Mouse (Mus musculus) hindbrain, embryonic 15.5 days (tissue): Measurements from ENCODE around the gene Akap7. TPM values are rescaled to one million over a fixed set of nuclear protein-coding genes. Genes with fewer than 3 reads are reported as not detected.
A peak's percentile ranks its signal among the peaks of the same experiment; 100 is the strongest.
"Not testable (repeated sequence)": the region's sequence is repeated elsewhere in the genome, so short reads cannot be mapped to it uniquely, and the experiment has no call there.

Experiments used
- ATAC-seq: fragments of 200-750 bp; cut with Nextera tagmentation; 2 replicates; pipeline ENCODE4 v1.8.0; 2017; ENCODE audit warnings: low read depth, moderate number of reproducible peaks, moderate TSS enrichment; ENCODE audit not compliant: low FRiP score
- H3K27ac ChIP-seq: fragments of 300-500 bp; sonication (generic); replicated peaks from 2 replicates; pipeline ENCODE4 v1.5.1; 2015; ENCODE audit warnings: mild to moderate bottlenecking, inconsistent platforms
- H3K27me3 ChIP-seq: fragments of 300-500 bp; sonication (generic); 2 replicates; pipeline ENCODE4 v1.6.1; 2015; ENCODE audit warnings: control low read depth, inconsistent platforms
- H3K36me3 ChIP-seq: fragments of 300-500 bp; sonication (generic); 2 replicates; pipeline ENCODE4 v1.6.1; 2015; ENCODE audit warnings: control low read depth, inconsistent platforms
- H3K4me1 ChIP-seq: fragments of 300-500 bp; sonication (generic); replicated peaks from 2 replicates; pipeline ENCODE4 v1.6.1; 2015; ENCODE audit warnings: control low read depth, inconsistent platforms
- H3K4me2 ChIP-seq: fragments of 300-500 bp; sonication (generic); 2 replicates; pipeline ENCODE4 v1.6.1; 2015; ENCODE audit warnings: moderate library complexity, mild to moderate bottlenecking, inconsistent platforms
- H3K4me3 ChIP-seq: fragments of 300-500 bp; sonication (generic); 2 replicates; pipeline ENCODE4 v1.5.1; 2015; ENCODE audit warnings: mild to moderate bottlenecking, inconsistent platforms
- H3K9ac ChIP-seq: fragments of 300-500 bp; sonication (generic); 2 replicates; pipeline ENCODE4 v1.6.1; 2015; ENCODE audit warnings: inconsistent platforms
- H3K9me3 ChIP-seq: fragments of 300-500 bp; sonication (generic); 2 replicates; pipeline ENCODE4 v1.6.1; 2016; ENCODE audit warnings: control low read depth, inconsistent platforms
- WGBS: fragments of 180-500 bp; shearing (Covaris S2); methylation state at CpG from one replicate; pipeline ENCODE4 v1.1.7; 2015; 5-methylcytosine and 5-hydroxymethylcytosine counted together
- polyA plus RNA-seq: library from polyadenylated mRNA; unstranded; fragments of >200 nt; fragmentation: Nextera tagmentation; extraction: Ambion mirVana; gene quantifications from 2 replicates; pipeline ENCODE4 v1.2.1, GENCODE M21; 2015

Akap7 gene
- polyA plus RNA-seq, 1 experiment from 2014 or later, result 51.6 TPM

DNA sequence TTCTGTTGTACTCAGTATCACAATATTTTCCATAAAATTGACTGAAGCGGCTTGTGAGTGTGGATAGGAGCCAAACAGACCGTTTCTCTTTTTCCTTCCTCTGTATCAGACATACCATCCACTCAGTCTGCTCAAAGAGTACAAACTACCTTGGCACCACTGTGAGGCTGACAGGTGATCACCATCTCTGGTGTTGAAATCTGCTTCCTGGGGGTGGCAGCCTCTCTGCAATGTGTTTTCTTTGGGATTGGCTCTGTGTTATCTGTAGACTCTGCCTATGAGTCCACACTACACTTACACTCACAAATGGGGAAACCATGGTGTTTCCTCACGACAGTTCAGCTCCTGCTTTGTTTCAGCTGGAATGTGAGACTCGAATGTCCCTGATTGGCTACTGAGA is 128.6 kb downstream of the Akap7 start:
- no peak for ATAC-seq
- WGBS, result 87% methylated on average over 4 of the region's 4 CpGs

DNA sequence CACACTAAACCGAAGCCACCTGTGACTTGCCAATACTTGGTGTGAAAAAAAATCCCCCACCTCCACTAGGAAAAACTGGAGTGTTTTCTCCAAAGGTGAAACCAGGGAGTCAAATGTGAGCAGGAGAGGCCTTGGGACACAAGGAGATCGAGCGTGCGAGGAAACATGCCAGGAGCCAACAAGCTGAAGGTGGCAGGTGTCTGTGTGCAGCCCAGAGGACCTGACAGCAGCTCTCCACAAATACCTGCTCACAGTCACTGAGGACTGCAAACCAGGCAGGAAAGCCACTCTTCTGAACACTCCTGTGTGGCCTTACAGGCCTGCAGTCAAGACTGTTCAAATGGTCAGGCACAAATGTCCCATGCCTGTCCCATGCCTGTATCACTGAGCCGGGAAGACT is 130.4 kb downstream of the Akap7 start:
- Histone ChIP-seq H3K4me1 (no peaks in the 10 kb centered on the region), H3K4me2 (no peak overlapping the region), H3K9ac (no peak overlapping the region), H3K36me3 (no peaks in the 10 kb centered on the region), H3K4me3 (no peak overlapping the region), H3K9me3 (no peaks in the 10 kb centered on the region), H3K27ac (no peak overlapping the region), H3K27me3 (no peaks in the 10 kb centered on the region)
- 94% methylated on average over 5 of the region's 5 CpGs for WGBS
- no peak for ATAC-seq

More for the DNA sequence above, 128.6 kb downstream of the Akap7 start:
- Histone ChIP-seq H3K4me3 (no peak overlapping the region), H3K36me3 (no peaks in the 10 kb centered on the region), H3K4me1 (no peaks in the 10 kb centered on the region), H3K27me3 (no peaks in the 10 kb centered on the region), H3K27ac (no peak overlapping the region), H3K9ac (no peak overlapping the region), H3K4me2 (no peak overlapping the region), H3K9me3 (no peaks in the 10 kb centered on the region)

DNA sequence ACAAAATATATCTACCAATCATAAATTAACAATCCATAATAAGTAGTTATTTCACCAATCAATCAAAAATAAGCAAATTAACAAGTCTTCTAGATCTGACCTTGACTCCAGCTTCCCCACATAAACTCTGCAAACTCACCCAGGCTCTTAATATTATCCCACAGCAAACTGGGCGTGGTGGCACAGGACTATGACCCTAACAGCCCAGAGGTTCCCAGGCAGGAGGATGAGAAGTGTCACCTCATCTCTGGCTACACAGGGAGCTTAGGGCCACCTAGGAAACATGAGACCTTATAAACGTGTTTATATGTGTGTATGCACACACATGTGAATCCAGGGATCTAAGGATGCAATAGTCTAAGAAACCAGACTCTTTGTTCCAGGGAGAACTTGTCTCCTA is 132.8 kb downstream of the Akap7 start:
- Histone ChIP-seq H3K4me1 (no peaks in the 10 kb centered on the region), H3K27me3 (no peaks in the 10 kb centered on the region), H3K4me2 (no peak overlapping the region), H3K9ac (no peak overlapping the region), H3K27ac (no peak overlapping the region), H3K36me3 (no peaks in the 10 kb centered on the region), H3K9me3 (no peaks in the 10 kb centered on the region), H3K4me3 (no peak overlapping the region)
- 87% methylated on average over 2 of the region's 2 CpGs for WGBS
- ATAC-seq, result no peak

DNA sequence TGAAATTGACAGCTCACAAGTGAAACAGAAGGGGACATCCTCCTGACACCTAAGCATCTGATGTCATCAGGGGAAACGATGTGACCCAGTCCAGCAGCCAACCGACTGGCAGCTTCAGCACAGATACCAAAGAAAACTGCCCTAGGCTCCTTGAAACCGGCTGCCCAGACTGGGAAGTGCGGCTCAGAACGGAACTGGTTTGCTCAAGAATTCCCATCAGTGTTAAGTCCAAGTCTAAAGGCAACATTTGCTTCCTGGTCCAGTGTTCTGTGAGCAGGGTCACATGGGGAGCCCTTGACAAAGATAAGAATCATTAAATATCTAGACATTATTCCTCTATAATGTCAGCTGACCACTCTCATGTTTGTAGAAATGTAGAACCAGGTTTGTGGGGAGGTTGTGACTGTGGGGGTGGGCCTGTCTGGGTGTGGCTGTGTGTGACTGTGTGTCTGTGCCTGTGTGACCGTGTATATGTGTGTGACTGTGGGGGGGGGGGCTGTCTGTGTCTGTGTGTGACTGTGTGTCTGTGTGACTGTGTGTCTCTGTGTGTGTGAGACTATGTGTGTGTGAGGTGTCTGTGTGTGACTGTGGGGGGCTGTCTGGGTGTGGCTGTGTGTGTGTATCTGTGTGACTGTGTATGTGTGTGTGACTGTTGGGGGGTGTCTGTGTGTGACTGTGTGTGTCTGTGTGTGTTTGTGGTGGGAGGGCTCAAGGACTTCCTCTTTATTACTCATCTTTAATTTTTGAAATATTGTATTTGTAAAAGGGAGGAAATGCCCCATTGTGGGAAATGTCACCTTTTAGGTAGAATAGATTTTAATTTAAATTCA is 140.1 kb downstream of the Akap7 start:
- no peak overlapping the region for H3K4me2 ChIP-seq
- H3K9me3 ChIP-seq, result no peaks in the 10 kb centered on the region
- no peaks in the 10 kb centered on the region for H3K36me3 ChIP-seq
- H3K4me1 ChIP-seq, result no peaks in the 10 kb centered on the region
- ATAC-seq, result peak; percentile 36; the same call in 1 of the 2 replicates
- no peak overlapping the region for H3K9ac ChIP-seq
- no peak overlapping the region for H3K4me3 ChIP-seq
- H3K27ac ChIP-seq, result no peak overlapping the region
- WGBS, result 85% methylated on average over 6 of the region's 6 CpGs
- H3K27me3 ChIP-seq, result no peaks in the 10 kb centered on the region

DNA sequence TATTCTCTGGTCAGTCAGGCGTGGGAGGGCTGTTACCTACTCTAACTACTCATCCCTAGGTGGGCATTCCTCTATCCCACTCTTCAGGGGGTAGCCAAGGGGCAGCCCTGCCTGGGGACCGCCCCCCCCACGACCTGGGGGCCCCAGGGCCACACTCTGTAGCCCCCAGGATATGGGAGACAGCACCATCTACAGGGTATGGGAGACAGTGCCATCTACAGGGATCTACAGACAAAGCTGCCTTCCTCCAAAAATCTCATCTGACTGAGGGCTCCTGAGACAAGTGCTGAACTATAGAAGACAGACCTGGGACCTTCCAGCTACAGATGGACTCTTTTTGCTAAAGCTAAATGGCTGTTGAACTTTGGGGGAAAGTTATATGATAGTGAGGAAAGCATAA is 144.2 kb downstream of the Akap7 start:
- 20% methylated on average over 3 of the region's 3 CpGs for WGBS
- H3K27ac ChIP-seq, H3K36me3 ChIP-seq, H3K4me3 ChIP-seq, H3K4me1 ChIP-seq, H3K27me3 ChIP-seq, H3K9ac ChIP-seq, H3K4me2 ChIP-seq, ATAC-seq, H3K9me3 ChIP-seq: not testable (repeated sequence)

DNA sequence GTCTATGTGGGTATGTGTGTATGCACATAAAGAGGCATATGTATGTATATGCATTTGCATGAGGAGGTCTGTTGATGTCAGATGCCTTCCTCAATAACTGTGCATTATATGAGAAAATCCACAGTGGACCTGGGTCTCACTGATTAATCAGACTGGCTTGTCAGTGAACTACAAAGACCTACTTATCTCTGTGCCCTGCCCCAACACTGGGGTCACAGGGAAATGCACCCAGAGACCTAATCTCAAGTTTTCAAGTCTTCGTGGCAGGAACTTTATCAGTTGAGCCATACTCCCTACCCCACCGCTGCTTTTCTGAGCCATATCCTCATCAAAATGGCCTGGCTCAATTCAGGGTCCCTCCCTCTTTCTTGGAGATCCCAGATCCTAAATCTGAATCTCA is 146.0 kb downstream of the Akap7 start:
- Histone ChIP-seq H3K4me1 (no peaks in the 10 kb centered on the region), H3K36me3 (no peaks in the 10 kb centered on the region), H3K4me2 (no peak overlapping the region), H3K4me3 (no peak overlapping the region), H3K9me3 (no peaks in the 10 kb centered on the region), H3K9ac (no peak overlapping the region), H3K27me3 (no peaks in the 10 kb centered on the region), H3K27ac (no peak overlapping the region)
- no peak for ATAC-seq
- whole genome bisulfite sequencing, result 84% methylated on average over 2 of the region's 2 CpGs

DNA sequence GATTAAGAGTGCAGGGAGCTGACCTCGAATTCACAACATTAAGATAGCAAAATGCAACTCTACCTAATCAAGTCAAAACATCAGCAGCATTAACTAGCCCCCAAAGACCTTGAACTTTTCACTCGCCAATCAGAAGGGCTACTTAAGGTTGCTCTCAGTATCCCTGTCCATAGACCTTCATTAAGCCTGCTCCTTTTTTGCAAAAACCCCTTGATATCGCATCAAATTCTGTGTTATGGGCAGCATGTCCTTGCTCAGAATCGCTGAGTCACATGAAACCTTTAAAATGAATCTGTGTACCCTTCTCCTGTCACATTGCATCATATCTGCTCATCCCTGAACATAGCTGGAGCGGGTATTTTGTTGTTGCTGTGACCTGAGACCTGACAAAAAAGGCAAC is 149.0 kb downstream of the Akap7 start:
- no peak overlapping the region for H3K4me3 ChIP-seq
- H3K4me2 ChIP-seq, result no peak overlapping the region
- H3K36me3 ChIP-seq, result no peaks in the 10 kb centered on the region
- no peaks in the 10 kb centered on the region for H3K9me3 ChIP-seq
- 92% methylated on average over 5 of the region's 5 CpGs for WGBS
- no peaks in the 10 kb centered on the region for H3K4me1 ChIP-seq
- no peak overlapping the region for H3K9ac ChIP-seq
- no peaks in the 10 kb centered on the region for H3K27me3 ChIP-seq
- H3K27ac ChIP-seq, result no peak overlapping the region
- no peak for ATAC-seq

DNA sequence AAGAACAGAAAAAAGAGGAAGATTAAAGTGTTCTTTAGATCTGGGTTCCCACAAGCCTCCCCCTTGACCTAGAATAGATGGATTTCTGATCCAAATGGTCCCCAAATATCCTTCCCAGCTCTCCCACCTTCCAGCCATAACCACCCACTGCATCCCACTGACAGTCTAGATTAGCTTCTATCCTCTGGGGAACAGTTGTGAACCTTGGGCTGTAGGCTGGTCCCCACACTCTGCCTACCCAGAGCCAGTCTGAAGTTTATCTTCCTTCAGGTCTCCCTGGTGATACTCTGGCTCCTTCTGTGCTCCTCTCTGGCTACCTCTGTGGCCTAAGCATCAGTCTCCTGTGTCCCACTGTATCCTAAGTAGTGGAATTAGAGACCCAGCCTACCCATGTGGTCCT is 150.3 kb downstream of the Akap7 start:
- H3K4me1 ChIP-seq, result no peaks in the 10 kb centered on the region
- H3K9me3 ChIP-seq, result no peaks in the 10 kb centered on the region
- no peak overlapping the region for H3K27ac ChIP-seq
- H3K9ac ChIP-seq, result no peak overlapping the region
- no peaks in the 10 kb centered on the region for H3K36me3 ChIP-seq
- ATAC-seq, result no peak
- no peaks in the 10 kb centered on the region for H3K27me3 ChIP-seq
- H3K4me3 ChIP-seq, result no peak overlapping the region
- no peak overlapping the region for H3K4me2 ChIP-seq

DNA sequence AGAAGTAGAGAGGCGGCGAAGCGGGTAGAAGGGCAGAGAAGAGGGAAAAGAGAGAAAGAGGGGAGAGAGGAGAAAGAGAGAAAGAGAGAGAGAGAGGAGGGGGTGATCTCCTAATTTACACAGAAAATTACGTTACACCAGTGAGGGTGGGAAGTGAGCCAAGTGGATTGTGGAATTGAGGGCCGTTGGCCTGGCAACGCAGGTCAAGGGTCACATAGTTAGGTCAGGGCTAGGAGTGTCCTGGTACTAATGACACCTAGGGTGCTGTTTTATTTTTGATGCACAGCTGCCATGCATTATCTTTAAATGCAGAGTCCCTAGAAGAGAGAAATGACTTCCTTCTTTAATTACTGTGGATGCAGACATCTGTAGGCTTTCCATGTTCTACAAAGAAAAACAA is 153.4 kb downstream of the Akap7 start:
- H3K27ac ChIP-seq, result no peak overlapping the region
- no peaks in the 10 kb centered on the region for H3K36me3 ChIP-seq
- no peak overlapping the region for H3K9ac ChIP-seq
- WGBS, result 71% methylated on average over 6 of the region's 6 CpGs
- no peak overlapping the region for H3K4me3 ChIP-seq
- ATAC-seq, result no peak
- H3K27me3 ChIP-seq, result no peaks in the 10 kb centered on the region
- no peak overlapping the region for H3K4me2 ChIP-seq
- H3K9me3 ChIP-seq, result no peaks in the 10 kb centered on the region
- no peaks in the 10 kb centered on the region for H3K4me1 ChIP-seq

DNA sequence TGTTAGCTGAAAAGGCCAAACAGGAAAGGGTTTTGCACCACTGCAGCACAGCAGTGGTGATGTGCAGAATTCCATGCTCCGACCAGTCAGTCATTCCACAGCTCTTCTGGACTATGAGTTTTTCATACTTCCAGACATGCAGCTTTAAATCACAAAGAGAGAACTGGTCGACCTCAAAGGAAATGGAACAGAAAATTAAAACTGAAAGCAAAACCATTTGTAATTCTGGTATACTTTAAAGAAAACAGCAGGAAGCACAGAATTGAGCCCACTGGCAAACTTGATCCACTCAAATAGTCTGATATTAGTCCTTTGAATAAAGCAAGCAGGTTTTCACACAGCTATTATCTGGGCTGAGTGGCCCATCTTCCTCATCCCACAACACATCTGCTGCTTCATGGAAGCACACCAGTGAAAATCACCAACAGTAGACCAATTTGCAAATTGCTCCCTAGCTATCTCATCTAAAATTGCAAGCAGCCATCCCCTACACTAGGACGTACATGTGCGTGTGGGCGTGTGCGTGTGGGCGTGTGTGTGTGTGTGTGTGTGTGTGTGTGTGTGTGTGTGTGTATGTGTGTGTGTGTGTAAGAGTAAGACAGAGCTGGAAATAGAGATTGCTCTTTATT is 156.4 kb downstream of the Akap7 start:
- 81% methylated on average over 7 of the region's 7 CpGs for WGBS
- no peak overlapping the region for H3K4me2 ChIP-seq
- no peak for ATAC-seq

DNA sequence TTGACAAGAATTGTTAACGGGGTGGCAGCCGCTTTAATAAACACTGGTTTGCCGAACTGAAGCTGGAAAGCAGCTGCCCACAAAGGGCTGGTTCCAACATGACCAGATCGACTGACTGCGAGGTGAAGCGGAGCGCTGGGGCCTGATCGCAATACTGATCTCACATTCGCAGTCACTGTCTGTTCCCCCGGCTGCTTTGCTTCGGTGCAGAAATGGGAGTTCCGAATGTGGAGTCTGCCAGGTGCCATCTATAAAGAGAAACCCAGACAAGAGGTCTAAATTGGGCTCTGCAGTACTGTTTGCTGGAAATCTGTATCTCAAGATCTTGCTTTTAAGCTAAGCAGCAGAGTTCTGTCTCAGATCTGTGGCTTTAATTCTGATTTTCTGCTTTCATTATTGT is 161.8 kb downstream of the Akap7 start:
- no peaks in the 10 kb centered on the region for H3K9me3 ChIP-seq
- WGBS, result 69% methylated on average over 12 of the region's 12 CpGs
- peak; percentile 64 for ATAC-seq
- no peak overlapping the region for H3K9ac ChIP-seq
- H3K27me3 ChIP-seq, result no peaks in the 10 kb centered on the region
- H3K36me3 ChIP-seq, result no peaks in the 10 kb centered on the region
- peak overlapping the region; percentile 71 for H3K27ac ChIP-seq
- H3K4me1 ChIP-seq, result 0 out of 2 replicates have a peak, but pooled peaks cover 6% of the 10 kb centered on the region
- peak overlapping the region; percentile 7; the same call in 1 of the 2 replicates for H3K4me3 ChIP-seq
- H3K4me2 ChIP-seq, result peak overlapping the region; percentile 35

More for the DNA sequence above, 156.4 kb downstream of the Akap7 start:
- Histone ChIP-seq H3K27ac (no peak overlapping the region), H3K9ac (no peak overlapping the region), H3K9me3 (no peaks in the 10 kb centered on the region), H3K4me3 (no peak overlapping the region), H3K36me3 (no peaks in the 10 kb centered on the region), H3K4me1 (no peaks in the 10 kb centered on the region), H3K27me3 (no peaks in the 10 kb centered on the region)

DNA sequence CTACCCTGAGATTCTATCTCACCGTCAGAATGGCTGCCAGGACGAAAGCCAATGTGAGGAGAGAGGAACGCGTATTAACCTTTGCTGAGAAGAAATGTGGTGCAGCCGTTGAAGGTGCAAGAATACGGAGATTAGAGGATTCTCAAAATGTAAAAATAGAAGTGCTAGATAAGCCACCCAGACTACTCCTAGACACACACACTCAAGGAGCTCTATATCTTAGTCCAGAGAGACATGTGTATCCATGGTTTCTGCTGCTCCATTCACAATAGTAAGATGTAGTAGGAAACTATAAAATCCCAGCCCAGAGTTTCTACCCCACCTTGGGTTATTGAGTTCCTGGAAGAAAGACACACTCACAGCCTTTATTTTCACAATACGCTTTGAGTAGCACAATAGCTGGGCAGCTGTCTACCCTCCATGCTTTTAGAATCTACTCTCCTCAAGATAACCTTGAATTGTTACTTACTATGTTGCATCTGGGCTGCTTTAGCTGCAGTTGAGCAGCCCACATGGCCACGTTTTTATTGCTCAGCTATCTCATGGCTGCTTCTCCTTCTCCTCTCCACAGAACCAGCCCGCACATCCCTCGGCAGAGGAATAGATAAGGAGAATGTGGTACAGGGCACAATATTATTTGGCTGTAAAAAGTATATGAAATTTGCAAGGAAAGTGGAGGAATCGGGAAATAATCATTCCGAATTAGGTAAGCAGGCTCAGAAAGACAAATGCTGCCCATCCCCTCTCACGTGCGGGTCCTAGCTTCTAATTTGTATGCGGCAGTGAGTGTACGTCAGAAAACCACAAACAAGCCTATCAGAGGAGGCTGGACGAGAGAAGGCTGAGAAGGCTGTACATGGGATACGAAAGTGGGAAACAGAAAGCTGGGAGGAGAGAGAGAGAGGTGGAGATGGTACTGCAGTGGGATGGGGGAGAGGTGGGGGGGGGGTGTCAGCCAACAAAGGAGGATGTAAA is 162.6 kb downstream of the Akap7 start:
- peak; percentile 75 for ATAC-seq
- Histone ChIP-seq H3K9ac (no peak overlapping the region), H3K27me3 (no peaks in the 10 kb centered on the region), H3K27ac (peak overlapping the region; percentile 71), H3K4me2 (peak overlapping the region; percentile 35), H3K36me3 (no peaks in the 10 kb centered on the region), H3K4me3 (no peak overlapping the region), H3K4me1 (peaks cover 6% of the 10 kb centered on the region; the same call in 1 of the 2 replicates), H3K9me3 (no peaks in the 10 kb centered on the region)
- WGBS, result 61% methylated on average over 18 of the region's 18 CpGs
